Mouse (Mus musculus) liver, postnatal 0 days (tissue): Measurements from ENCODE around the gene Gm49369. TPM values are rescaled to one million over a fixed set of nuclear protein-coding genes. Genes with fewer than 3 reads are reported as not detected.
A peak's percentile ranks its signal among the peaks of the same experiment; 100 is the strongest.

Experiments used
- ATAC-seq: fragments of 200-750 bp; cut with Nextera tagmentation; 2 replicates; pipeline ENCODE4 v1.8.0; 2017; ENCODE audit warnings: mild to moderate bottlenecking, moderate library complexity
- DNase-seq: peaks from one replicate; pipeline ENCODE4 v3.0.0-alpha.2; 2016
- H3K27ac ChIP-seq: fragments of 300-500 bp; sonication (generic); 2 replicates; pipeline ENCODE4 v1.5.1; 2014; ENCODE audit warnings: antibody characterized with exemption, moderate library complexity, mild to moderate bottlenecking, low read depth
- H3K27me3 ChIP-seq: fragments of 300-500 bp; sonication (generic); 2 replicates; pipeline ENCODE4 v1.6.1; 2014; ENCODE audit warnings: low read length, control low read depth, mixed read lengths; ENCODE audit not compliant: insufficient read depth
- H3K36me3 ChIP-seq: fragments of 300-500 bp; sonication (generic); replicated peaks from 2 replicates; pipeline ENCODE4 v1.6.1; 2014; ENCODE audit warnings: mild to moderate bottlenecking, control low read depth, low read length, moderate library complexity, mixed read lengths; ENCODE audit not compliant: insufficient read depth
- H3K4me1 ChIP-seq: fragments of 300-500 bp; sonication (generic); 2 replicates; pipeline ENCODE4 v1.6.1; 2014; ENCODE audit warnings: antibody characterized with exemption, mild to moderate bottlenecking, control low read depth; ENCODE audit not compliant: insufficient read depth
- H3K4me2 ChIP-seq: fragments of 300-500 bp; sonication (generic); 2 replicates; pipeline ENCODE4 v1.6.1; 2014; ENCODE audit warnings: low read depth, mild to moderate bottlenecking, low read length, moderate library complexity, mixed read lengths
- H3K4me3 ChIP-seq: fragments of 300-500 bp; sonication (generic); 2 replicates; pipeline ENCODE4 v1.5.1; 2014; ENCODE audit warnings: low read depth, low read length
- H3K9ac ChIP-seq: fragments of 300-500 bp; sonication (generic); replicated peaks from 2 replicates; pipeline ENCODE4 v1.6.1; 2014; ENCODE audit warnings: mild to moderate bottlenecking, moderate library complexity
- H3K9me3 ChIP-seq: fragments of 300-500 bp; sonication (generic); 2 replicates; pipeline ENCODE4 v1.6.1; 2016; ENCODE audit warnings: mild to moderate bottlenecking, control low read depth, low read length, mixed read lengths
- CTCF ChIP-seq: sonication (generic); IDR thresholded peaks from 2 replicates; pipeline ENCODE4 v1.5.1; 2016; ENCODE audit warnings: antibody characterized with exemption, low read depth
- EP300 ChIP-seq: IDR thresholded peaks from 2 replicates; pipeline ENCODE4 v1.6.1; 2016; ENCODE audit warnings: antibody characterized with exemption, low read depth, mild to moderate bottlenecking
- WGBS: fragments of 180-500 bp; shearing (Covaris S2); extraction: QIAGEN DNeasy Blood & Tissue Kit; methylation state at CpG from one replicate; pipeline ENCODE4 v1.1.7; 2014; ENCODE audit not compliant: insufficient replicate concordance; 5-methylcytosine and 5-hydroxymethylcytosine counted together
- polyA plus RNA-seq: library from polyadenylated mRNA; unstranded; fragments of >200 nt; fragmentation: Nextera tagmentation; extraction: Ambion mirVana; gene quantifications from 2 replicates; pipeline ENCODE4 v1.2.1, GENCODE M21; 2015

The Gm49369 gene
- polyA plus RNA-seq: not detected in 2 replicates

DNA sequence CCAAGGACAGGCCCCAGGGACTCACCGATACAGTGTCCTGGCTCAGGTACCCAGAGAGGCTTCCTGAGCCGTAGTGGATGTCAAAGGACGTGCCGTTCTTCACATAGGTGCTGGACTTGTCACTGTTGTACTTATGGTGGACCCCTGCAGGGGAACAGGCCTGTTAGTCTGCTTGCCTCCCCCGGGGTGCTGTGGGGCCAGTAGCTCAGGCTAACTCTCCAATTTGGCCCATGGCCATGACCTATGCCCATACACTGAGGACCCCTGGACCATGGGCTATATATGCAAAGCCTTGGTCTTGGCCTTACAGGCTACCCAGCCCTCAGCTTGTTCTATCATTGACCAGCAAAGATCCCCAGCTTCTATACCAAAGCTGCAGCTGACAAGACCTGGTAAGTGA lies at the start of gene Gm49369:
TSS of gene Gm49369 (minus strand) at position 101 of the 400 bp plus-strand sequence.
- no peak for ATAC-seq
- Histone ChIP-seq H3K36me3 (peaks cover 86% of the 10 kb centered on the region), H3K4me3 (no peak within 1 kb of the TSS), H3K4me2 (no peak within 1 kb of the TSS), H3K27me3 (no peaks in the 10 kb centered on the region), H3K9me3 (no peaks in the 10 kb centered on the region), H3K27ac (no peak within 1 kb of the TSS), H3K4me1 (peaks cover 48% of the 10 kb centered on the region), H3K9ac (no peak within 1 kb of the TSS)
- TF ChIP-seq CTCF: no peak
- WGBS: 86% methylated on average over 5 of the region's 5 CpGs
- DNase-seq: no peak

DNA sequence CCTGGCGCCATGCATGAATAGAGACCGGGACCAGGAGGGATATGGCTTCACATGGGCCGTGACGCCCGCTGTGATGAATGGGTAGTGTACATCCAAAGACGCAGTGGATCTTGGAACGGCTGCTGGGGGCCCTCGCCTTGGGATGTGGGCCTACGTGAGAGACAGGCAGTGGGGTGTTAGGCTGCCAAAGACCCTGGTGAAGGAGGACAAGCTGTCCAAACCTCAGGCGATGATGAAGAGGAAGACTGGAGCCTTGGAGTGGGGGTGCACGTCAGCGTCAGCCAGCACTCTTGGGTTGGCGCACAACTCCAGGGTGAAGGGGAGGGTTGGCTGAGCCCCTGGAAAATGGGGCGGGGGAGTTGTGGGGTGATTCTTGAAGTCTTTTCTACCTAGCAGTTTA lies 48.6 kb upstream of the Gm49369 start:
- no peak overlapping the region for H3K9ac ChIP-seq
- no peak overlapping the region for H3K4me3 ChIP-seq
- no peaks in the 10 kb centered on the region for H3K4me1 ChIP-seq
- ATAC-seq (no peak), DNase-seq (no peak)
- 87% methylated on average over 14 of the region's 14 CpGs for WGBS
- no peaks in the 10 kb centered on the region for H3K36me3 ChIP-seq
- H3K27me3 ChIP-seq: no peaks in the 10 kb centered on the region
- no peak overlapping the region for H3K27ac ChIP-seq
- TF ChIP-seq EP300: no peak
- TF ChIP-seq CTCF: no peak
- no peak overlapping the region for H3K4me2 ChIP-seq
- H3K9me3 ChIP-seq: no peaks in the 10 kb centered on the region

DNA sequence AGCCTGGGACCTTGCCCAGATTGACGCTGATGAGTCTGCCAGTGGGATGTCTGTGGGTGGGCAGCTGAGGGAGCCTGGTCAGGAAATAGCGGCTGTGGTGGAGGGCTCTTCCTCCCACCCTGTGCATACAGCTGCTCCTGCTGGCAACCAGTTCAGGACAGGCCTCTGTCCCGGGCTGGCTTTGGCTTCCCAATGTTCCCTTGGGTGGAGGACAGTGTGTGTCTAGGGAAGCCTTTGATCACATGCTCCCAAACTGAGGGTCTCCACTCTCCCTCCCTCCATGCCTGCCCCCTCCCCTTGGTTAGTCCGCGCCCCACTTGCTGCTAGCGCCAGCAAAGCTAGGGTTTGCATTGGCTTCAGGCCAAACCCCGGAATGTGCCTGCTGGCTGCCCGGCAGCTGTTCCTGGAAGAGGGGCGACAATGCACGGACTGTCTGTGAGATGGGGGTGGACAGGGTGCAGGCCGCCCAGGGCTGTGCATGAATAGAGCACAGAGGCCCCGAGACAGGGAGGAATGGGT lies 47.8 kb upstream of the Gm49369 start:
- DNase-seq (no peak), ATAC-seq (no peak)
- Histone ChIP-seq H3K4me2 (no peak overlapping the region), H3K4me1 (0 out of 2 replicates have a peak, but pooled peaks cover 6% of the 10 kb centered on the region), H3K27me3 (no peaks in the 10 kb centered on the region), H3K4me3 (no peak overlapping the region), H3K27ac (no peak overlapping the region), H3K36me3 (no peaks in the 10 kb centered on the region), H3K9ac (no peak overlapping the region), H3K9me3 (no peaks in the 10 kb centered on the region)
- 59% methylated on average over 12 of the region's 12 CpGs for WGBS
- no peak for TF ChIP-seq EP300
- no peak for TF ChIP-seq CTCF

DNA sequence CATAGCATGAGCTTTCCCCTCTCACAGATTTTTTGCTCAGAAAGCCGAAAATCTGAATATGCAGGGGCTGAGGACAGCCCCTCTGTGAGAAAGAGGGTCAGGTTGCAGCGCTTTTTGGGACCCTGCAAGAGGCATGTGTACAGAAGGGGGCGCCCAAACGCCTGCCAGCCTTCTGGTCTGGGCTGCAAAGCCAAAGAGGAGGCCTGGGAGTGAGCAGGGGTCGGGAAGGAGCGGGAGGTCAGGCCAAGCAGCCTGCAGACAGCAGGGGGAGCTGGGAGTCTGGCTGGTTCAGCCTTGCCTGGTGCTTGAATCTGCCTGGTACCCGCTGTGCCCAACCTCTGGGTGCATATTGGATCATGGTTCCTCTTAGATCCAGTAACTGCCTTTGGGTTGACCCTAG lies 45.7 kb upstream of the Gm49369 start:
- no peaks in the 10 kb centered on the region for H3K27me3 ChIP-seq
- DNase-seq: peak; percentile 54

DNA sequence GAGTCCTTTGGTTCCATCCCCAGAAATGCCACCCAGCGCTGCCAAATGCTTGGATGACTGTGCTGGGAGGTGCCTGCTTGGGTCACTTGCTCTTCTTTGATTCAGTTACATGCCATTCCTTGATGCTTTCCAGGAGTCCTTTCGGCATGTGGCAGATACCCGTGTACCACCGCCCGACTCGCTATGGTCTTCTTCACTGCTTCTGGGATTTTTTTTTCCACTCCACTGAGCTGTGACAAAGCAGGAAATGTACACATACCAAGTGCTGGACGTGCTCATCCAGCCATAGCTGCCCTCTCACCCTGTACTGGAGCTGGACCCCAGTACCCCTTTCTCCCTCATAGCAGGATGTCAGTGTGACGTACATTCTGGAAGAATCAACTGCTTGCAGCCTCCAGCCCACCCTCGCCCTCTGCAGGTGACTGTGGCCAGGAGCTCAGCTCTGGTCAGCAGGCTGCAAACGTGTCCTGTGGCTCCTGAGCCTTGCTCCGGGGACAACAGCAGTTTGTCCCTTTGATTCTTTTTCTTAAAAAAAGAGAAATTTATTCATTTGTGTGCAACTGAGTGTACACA lies 43.3 kb upstream of the Gm49369 start:
- Histone ChIP-seq H3K4me3 (no peak overlapping the region), H3K36me3 (no peaks in the 10 kb centered on the region), H3K27ac (no peak overlapping the region), H3K9me3 (no peaks in the 10 kb centered on the region), H3K27me3 (no peaks in the 10 kb centered on the region), H3K4me1 (peaks cover 24% of the 10 kb centered on the region), H3K9ac (no peak overlapping the region), H3K4me2 (no peak overlapping the region)
- ATAC-seq (no peak), DNase-seq (no peak)
- TF ChIP-seq EP300 (no peak), CTCF (peak; percentile 59)
- 63% methylated on average over 11 of the region's 11 CpGs for WGBS

More for the DNA sequence above, 45.7 kb upstream of the Gm49369 start:
- no peak overlapping the region for H3K9ac ChIP-seq
- 20% methylated on average over 7 of the region's 7 CpGs for WGBS
- H3K4me1 ChIP-seq: 0 out of 2 replicates have a peak, but pooled peaks cover 6% of the 10 kb centered on the region
- 0 out of 2 replicates have a peak, but pooled peaks have one; percentile 7 for ATAC-seq
- no peak for TF ChIP-seq EP300
- TF ChIP-seq CTCF: peak; percentile 57
- no peak overlapping the region for H3K4me2 ChIP-seq
- no peaks in the 10 kb centered on the region for H3K36me3 ChIP-seq
- H3K9me3 ChIP-seq: no peaks in the 10 kb centered on the region
- no peak overlapping the region for H3K27ac ChIP-seq
- H3K4me3 ChIP-seq: no peak overlapping the region

DNA sequence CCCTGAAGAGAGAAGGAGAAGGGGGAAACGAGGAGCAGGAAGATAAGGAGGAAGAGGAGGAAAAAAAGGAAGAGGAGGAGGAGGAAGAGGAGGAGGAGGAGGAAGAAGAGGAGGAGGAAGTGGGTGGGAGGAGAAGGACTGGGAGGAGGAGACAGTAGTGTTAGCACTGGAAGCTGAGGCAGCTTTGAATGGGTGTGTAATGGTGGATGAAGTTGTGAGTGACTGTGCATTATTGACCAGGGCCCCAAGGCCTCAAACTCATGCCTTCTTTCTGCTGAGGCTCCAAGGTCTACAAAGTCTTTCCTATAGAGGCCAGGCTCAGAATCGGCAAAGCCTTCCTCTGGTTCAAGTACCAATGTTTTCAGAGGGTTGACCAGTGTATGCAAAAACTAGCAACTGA lies 39.4 kb upstream of the Gm49369 start:
- Histone ChIP-seq H3K9ac (no peak overlapping the region), H3K27ac (0 out of 2 replicates have a peak overlapping the region, but pooled peaks have one; percentile 13), H3K9me3 (no peaks in the 10 kb centered on the region), H3K4me1 (peaks cover 35% of the 10 kb centered on the region), H3K4me2 (no peak overlapping the region), H3K36me3 (no peaks in the 10 kb centered on the region), H3K27me3 (no peaks in the 10 kb centered on the region), H3K4me3 (no peak overlapping the region)
- ATAC-seq: no peak
- 62% methylated on average over 2 of the region's 2 CpGs for WGBS
- no peak for DNase-seq
- TF ChIP-seq EP300 (no peak), CTCF (no peak)
